Mouse (Mus musculus): ENCODE data around the gene Pld4. TPM values are rescaled to one million over a fixed set of nuclear protein-coding genes. Genes with fewer than 3 reads are reported as not detected.

Gene Pld4
- polyA plus RNA-seq, 1 experiment from 2014 or later: 6.4 TPM

DNA sequence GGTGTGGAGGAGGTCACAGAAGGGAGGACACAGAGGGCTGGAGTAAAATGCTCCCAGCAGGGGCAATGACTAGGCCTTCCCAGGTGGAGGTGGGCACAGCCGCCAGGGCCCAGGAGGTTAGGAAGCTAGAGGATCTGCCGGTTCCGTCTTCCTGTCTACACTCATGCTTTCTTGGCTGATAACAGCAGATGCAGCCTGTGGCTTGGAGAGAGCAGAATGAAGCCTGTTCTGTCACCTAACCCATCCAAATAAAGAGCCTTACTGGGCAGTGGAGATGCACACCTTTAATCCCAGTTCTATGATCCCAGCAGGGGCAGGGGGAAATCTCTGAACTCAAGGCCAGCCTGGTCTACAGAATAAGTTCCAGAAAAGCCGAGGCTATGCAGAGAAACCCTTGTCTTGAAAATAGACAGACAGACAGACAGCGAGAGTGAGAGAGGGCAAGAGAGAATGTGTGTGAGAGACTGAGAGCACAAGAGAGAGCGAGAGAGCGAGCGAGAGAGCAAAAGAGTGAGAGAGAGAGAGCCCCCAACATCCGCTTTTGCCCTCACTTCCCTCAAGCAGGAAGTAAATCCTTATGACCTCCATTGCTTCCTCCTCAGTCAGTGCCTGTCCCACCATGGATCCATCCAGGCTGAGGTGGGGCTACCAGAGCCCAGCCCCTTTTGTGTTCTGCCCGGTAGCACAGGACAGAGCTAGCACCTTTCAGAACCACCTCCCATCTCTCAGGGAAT is 38.9 kb downstream of the Pld4 start:
- H3K27ac ChIP-seq: no peak overlapping the region
- no peak overlapping the region for H3K4me3 ChIP-seq
- peaks cover 32% of the 10 kb centered on the region for H3K4me1 ChIP-seq (replicated peaks)
- 85% methylated on average over 10 of the region's 10 CpGs for WGBS
- H3K36me3 ChIP-seq: no peaks in the 10 kb centered on the region
- H3K9ac ChIP-seq: no peak overlapping the region
- peaks cover 64% of the 10 kb centered on the region for H3K27me3 ChIP-seq
- H3K4me2 ChIP-seq: no peak overlapping the region
- H3K9me3 ChIP-seq: no peaks in the 10 kb centered on the region
- no peak for ATAC-seq (ENCODE audit: low FRiP score)

GRCm38 (mm10) chr12:112800476-112800875 is 40.0 kb downstream of the Pld4 start:
- Histone ChIP-seq H3K27ac (no peak overlapping the region), H3K9me3 (no peaks in the 10 kb centered on the region), H3K4me2 (no peak overlapping the region), H3K27me3 (peaks cover 67% of the 10 kb centered on the region), H3K36me3 (no peaks in the 10 kb centered on the region), H3K4me1 (replicated peaks) (peaks cover 26% of the 10 kb centered on the region), H3K4me3 (no peak overlapping the region), H3K9ac (no peak overlapping the region)
- no peak for ATAC-seq (ENCODE audit: low FRiP score)
- 14% methylated on average over 4 of the region's 4 CpGs for WGBS

DNA sequence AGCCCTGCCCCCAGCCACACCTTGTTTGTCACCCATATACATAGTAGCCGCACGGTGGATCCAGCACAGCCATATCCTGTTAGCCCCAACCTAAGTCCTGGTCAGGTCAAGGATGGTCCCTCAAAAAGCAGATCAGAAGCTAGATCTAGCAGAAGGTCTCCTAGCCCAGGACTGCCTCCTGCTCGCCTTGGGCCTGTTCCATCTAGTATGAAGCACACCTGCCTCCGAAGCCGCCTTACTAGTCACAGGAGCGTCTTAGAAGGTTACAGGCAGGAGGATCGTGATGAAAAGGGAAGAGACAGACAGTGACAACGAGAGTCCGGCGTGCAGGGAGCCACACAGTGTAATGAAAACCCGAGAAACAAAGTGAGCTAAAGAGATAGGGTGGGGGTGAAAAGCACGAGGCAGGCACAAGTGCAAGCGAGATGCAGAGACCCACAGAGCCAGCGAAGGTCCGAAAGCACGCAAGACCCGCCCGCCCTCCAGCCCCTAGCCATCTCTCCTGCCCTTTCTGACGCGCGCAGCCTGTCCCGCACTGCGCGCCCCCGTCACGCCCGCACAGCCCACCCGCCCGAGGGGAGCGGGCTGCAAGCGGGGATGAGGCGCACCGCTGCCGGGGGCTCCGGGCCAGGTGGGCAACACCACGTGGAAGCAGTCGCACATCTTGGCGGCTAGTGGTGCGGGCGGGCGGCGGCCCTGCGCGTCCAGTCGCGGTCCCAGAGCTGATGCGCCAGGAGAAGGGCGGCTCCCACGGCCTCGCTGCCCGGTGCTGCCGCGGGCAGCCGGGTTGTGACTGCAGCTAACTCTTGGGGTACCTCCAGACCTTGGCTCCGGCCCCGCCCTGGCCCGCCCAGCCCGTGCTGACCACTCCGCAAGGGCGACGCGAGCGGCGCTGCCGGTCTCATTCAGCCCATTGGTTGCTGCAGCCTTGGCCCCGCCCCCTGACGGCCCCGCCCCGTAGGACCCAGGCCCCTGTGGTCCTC is 41.7 kb downstream of the Pld4 start, which contains the start of gene Ahnak2:
TSS of gene Ahnak2 (minus strand) at position 794 of the 983 bp plus-strand sequence.
- H3K4me1 ChIP-seq (replicated peaks): peaks cover 24% of the 10 kb centered on the region
- 6% methylated on average over 49 of the region's 69 CpGs for WGBS
- ATAC-seq (ENCODE audit: low FRiP score): peak; percentile 43; the same call in 1 of the 2 replicates
- peak within 1 kb of the TSS; percentile 65 for H3K4me3 ChIP-seq
- peak within 1 kb of the TSS; percentile 81 for H3K9ac ChIP-seq
- peaks cover 69% of the 10 kb centered on the region for H3K27me3 ChIP-seq
- no peaks in the 10 kb centered on the region for H3K36me3 ChIP-seq
- H3K9me3 ChIP-seq: no peaks in the 10 kb centered on the region
- peak within 1 kb of the TSS; percentile 100 for H3K4me2 ChIP-seq
- H3K27ac ChIP-seq: no peak within 1 kb of the TSS

GRCm38 (mm10) chr12:112802917-112803316 is 42.5 kb downstream of the Pld4 start:
- Histone ChIP-seq H3K4me2 (peak overlapping the region; percentile 100), H3K9me3 (no peaks in the 10 kb centered on the region), H3K4me1 (replicated peaks) (peaks cover 19% of the 10 kb centered on the region), H3K4me3 (peak overlapping the region; percentile 65; the same call in 1 of the 2 replicates), H3K9ac (no peak overlapping the region), H3K27me3 (peaks cover 69% of the 10 kb centered on the region), H3K36me3 (no peaks in the 10 kb centered on the region), H3K27ac (no peak overlapping the region)
- 27% methylated on average over 3 of the region's 3 CpGs for WGBS
- no peak for ATAC-seq (ENCODE audit: low FRiP score)

DNA sequence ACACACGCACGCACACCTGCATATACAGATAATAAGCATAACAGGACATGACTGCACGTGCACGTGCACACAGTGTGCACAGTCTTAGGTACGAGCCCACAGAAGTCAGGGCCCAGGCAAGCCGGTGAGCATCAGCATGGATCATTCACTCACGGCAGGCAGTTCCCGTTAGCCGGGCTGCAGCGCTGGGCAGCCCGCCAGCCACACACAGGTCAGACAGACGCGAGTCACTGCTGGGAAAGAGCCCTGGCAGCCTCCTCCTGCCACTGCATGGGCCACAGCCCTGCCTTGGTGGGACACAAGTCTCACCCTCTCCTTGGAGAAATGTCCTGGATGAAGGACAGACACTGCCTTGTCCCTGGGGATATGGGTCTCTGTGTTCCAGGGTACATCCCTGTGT is 43.6 kb downstream of the Pld4 start:
- 45% methylated on average over 13 of the region's 13 CpGs for WGBS
- no peak for ATAC-seq (ENCODE audit: low FRiP score)
- Histone ChIP-seq H3K36me3 (no peaks in the 10 kb centered on the region), H3K9me3 (no peaks in the 10 kb centered on the region), H3K27me3 (peaks cover 64% of the 10 kb centered on the region), H3K4me3 (no peak overlapping the region), H3K9ac (peak overlapping the region; percentile 43), H3K27ac (no peak overlapping the region), H3K4me1 (replicated peaks) (peaks cover 21% of the 10 kb centered on the region), H3K4me2 (no peak overlapping the region)

DNA sequence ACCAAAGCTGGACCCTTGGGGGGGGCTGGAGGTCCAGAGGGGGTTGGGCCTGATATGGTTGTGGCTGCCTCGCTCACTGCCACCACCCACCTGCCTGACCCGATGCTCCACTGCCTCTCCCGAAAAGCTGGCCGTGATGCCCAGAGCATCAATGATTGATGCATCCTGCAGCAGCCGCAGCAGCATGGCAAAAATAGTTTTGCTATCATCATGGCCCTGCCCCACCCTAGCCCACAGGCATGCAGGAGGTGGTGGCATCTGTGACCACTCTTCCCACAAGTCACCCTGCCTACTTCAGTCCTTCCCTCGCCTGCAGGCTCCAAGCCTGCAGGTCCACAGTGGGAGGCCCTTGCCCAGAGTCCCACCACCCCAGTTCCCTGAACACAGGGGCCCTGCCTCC is 45.6 kb downstream of the Pld4 start:
- Histone ChIP-seq H3K27ac (no peak overlapping the region), H3K36me3 (no peaks in the 10 kb centered on the region), H3K27me3 (peaks cover 49% of the 10 kb centered on the region), H3K4me1 (replicated peaks) (peaks cover 40% of the 10 kb centered on the region), H3K9ac (0 out of 2 replicates have a peak overlapping the region, but pooled peaks have one; percentile 13), H3K4me3 (no peak overlapping the region), H3K9me3 (no peaks in the 10 kb centered on the region), H3K4me2 (no peak overlapping the region)
- WGBS: 78% methylated on average over 6 of the region's 6 CpGs
- ATAC-seq (ENCODE audit: low FRiP score): no peak

GRCm38 (mm10) chr12:112807796-112808195 is 47.3 kb downstream of the Pld4 start:
- Histone ChIP-seq H3K4me2 (peak overlapping the region; percentile 98; the same call in 1 of the 2 replicates), H3K4me1 (replicated peaks) (peaks cover 32% of the 10 kb centered on the region), H3K9ac (peak overlapping the region; percentile 75), H3K36me3 (peaks cover 13% of the 10 kb centered on the region), H3K9me3 (no peaks in the 10 kb centered on the region), H3K27ac (peak overlapping the region; percentile 83; the same call in 1 of the 2 replicates), H3K4me3 (peak overlapping the region; percentile 71; the same call in 1 of the 2 replicates), H3K27me3 (peaks cover 36% of the 10 kb centered on the region; the same call in 1 of the 2 replicates)
- WGBS: 87% methylated on average over 4 of the region's 4 CpGs
- no peak for ATAC-seq (ENCODE audit: low FRiP score)

DNA sequence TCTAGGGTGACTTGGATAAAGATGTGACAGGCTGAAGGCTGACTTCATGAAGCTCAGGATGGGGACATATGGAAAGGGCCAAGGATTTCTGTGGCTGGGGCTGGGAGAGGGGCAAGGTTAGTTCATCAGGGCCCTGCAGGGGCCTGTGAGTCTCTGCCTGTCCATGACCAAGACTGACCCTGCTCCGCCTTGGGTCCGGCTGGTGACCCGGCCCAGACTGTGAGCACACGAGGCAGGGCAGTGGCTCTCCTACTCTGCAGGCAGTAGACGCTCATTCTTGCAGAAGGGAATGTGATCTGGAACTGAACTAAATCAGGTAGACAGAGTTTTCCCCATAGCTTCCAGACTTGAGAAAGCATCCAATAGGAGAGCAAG is 47.7 kb downstream of the Pld4 start:
- WGBS: 64% methylated on average over 5 of the region's 5 CpGs
- Histone ChIP-seq H3K4me3 (peak overlapping the region; percentile 71), H3K4me2 (peak overlapping the region; percentile 98), H3K27ac (peak overlapping the region; percentile 83), H3K36me3 (peaks cover 17% of the 10 kb centered on the region), H3K9me3 (no peaks in the 10 kb centered on the region), H3K4me1 (replicated peaks) (peaks cover 32% of the 10 kb centered on the region), H3K27me3 (peaks cover 33% of the 10 kb centered on the region; the same call in 1 of the 2 replicates), H3K9ac (peak overlapping the region; percentile 75)
- peak; percentile 29 for ATAC-seq (ENCODE audit: low FRiP score)

DNA sequence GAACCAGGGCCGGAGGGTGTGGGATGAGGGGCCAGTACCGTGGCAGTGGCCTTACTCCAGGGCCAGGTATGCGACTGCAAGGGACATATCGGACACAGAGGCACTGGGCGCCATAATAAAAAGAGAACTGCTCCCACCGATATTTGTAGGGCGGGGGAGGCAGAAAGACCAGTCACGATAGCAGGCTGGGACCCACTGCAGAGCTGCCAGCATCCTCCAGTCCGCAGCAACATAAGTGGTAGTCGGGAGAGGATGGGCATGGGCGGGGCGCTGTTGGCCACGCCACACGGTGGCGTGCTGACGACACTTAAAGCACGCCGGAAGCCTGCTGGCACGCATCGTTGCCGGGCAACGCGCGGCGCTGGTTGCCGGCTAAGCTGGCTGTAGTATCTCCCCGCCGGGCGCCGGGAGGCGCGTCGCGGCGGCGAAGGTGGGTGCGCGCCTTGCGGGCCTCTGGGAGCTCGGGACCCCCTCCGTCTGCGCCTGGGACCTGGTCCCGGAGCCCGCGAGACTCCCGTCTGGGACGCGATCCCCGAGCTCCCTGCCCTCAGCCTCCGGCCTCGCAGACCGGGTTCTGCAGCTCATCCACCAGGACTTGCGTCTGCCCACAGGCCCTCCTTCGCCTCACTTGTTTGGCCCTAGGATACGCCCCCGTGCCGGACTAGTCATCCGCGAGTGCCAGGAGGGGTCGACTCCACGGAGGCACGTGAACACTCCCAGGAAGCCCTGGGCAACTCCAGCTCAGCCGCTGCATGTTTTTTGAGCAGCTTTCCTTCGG is 48.3 kb downstream of the Pld4 start, which contains the start of gene Clba1:
TSS of gene Clba1 (plus strand) at position 351 of the 778 bp plus-strand sequence.
- H3K4me2 ChIP-seq: peak within 1 kb of the TSS; percentile 98
- 2% methylated on average over 59 of the region's 64 CpGs for WGBS
- no peaks in the 10 kb centered on the region for H3K9me3 ChIP-seq
- peak within 1 kb of the TSS; percentile 83 for H3K27ac ChIP-seq
- ATAC-seq (ENCODE audit: low FRiP score): peak; percentile 94
- H3K4me1 ChIP-seq (replicated peaks): peaks cover 32% of the 10 kb centered on the region
- peaks cover 23% of the 10 kb centered on the region for H3K36me3 ChIP-seq
- peaks cover 27% of the 10 kb centered on the region; the same call in 1 of the 2 replicates for H3K27me3 ChIP-seq
- H3K4me3 ChIP-seq: peak within 1 kb of the TSS; percentile 71
- peak within 1 kb of the TSS; percentile 80 for H3K9ac ChIP-seq

DNA sequence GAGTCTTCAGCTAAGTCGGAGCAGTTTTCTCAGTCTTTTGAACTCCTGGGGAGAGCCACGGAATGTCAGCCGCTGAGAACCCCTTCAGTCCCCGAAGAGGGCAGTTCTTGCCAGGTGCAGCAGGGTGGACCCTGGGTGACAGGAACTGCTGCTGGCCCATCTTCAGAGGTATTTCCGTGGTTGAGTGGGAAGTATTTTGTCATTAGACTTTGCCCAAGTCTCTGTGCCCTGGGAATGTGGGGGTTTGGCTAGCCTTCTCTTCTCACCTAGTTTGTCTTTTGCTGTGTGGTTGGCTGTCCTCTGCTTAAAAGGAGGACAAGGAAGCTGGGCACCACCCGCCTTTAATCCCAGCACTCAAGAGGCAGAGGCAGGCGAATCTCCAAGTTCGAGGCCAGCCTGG is 49.2 kb downstream of the Pld4 start:
- Histone ChIP-seq H3K9ac (peak overlapping the region; percentile 80), H3K4me2 (peak overlapping the region; percentile 98), H3K4me1 (replicated peaks) (peaks cover 27% of the 10 kb centered on the region), H3K4me3 (peak overlapping the region; percentile 71), H3K27ac (peak overlapping the region; percentile 83), H3K36me3 (peaks cover 30% of the 10 kb centered on the region), H3K27me3 (peaks cover 21% of the 10 kb centered on the region; the same call in 1 of the 2 replicates), H3K9me3 (no peaks in the 10 kb centered on the region)
- WGBS: 21% methylated on average over 8 of the region's 8 CpGs
- no peak for ATAC-seq (ENCODE audit: low FRiP score)

- peaks cover 14% of the 10 kb centered on the region; the same call in 1 of the 2 replicates for H3K27me3 ChIP-seq
- peaks cover 27% of the 10 kb centered on the region for H3K4me1 ChIP-seq (replicated peaks)
- peak overlapping the region; percentile 80 for H3K9ac ChIP-seq
- peak overlapping the region; percentile 71 for H3K4me3 ChIP-seq
- H3K4me2 ChIP-seq: peak overlapping the region; percentile 98
- H3K27ac ChIP-seq: no peak overlapping the region
- WGBS: 64% methylated on average over 19 of the region's 19 CpGs
- peaks cover 36% of the 10 kb centered on the region for H3K36me3 ChIP-seq
- H3K9me3 ChIP-seq: no peaks in the 10 kb centered on the region
- ATAC-seq (ENCODE audit: low FRiP score): no peak
These were observed 49.8 kb downstream of the Pld4 start for GRCm38 (mm10) chr12:112810092-112810885.

All from hindbrain, embryonic 13.5 days (tissue).